Mouse (Mus musculus) MEL (cell line): ENCODE data around the gene Itpr1. TPM values are rescaled to one million over a fixed set of nuclear protein-coding genes. Genes with fewer than 3 reads are reported as not detected.

Experiments
- DNase-seq: peaks from one replicate; pipeline ENCODE4 v3.0.0; 2011; ENCODE audit warnings: low read depth, low spot score
- H3K27ac ChIP-seq: 2 replicates; pipeline ENCODE4 v1.5.1; 2012; ENCODE audit warnings: low read depth, mild to moderate bottlenecking, control low read depth, low read length, moderate library complexity; ENCODE audit not compliant: control insufficient read depth
- H3K27me3 ChIP-seq, 2 experiments: fragments of 150-350 bp in 1 of 2; sonication (generic) in 1 of 2; 2 replicates each; pipeline ENCODE4 v1.6.1; 2012; ENCODE audit warnings: low read length in 2 of 2, mild to moderate bottlenecking in 2 of 2, improper control_type of control experiment in 1 of 2, moderate library complexity in 1 of 2; ENCODE audit not compliant: insufficient read depth in 2 of 2, control insufficient read depth in 1 of 2
- H3K36me3 ChIP-seq, 2 experiments: 2 replicates each; pipeline ENCODE4 v1.6.1; 2012 to 2014; ENCODE audit warnings: low read length in 2 of 2, improper control_type of control experiment in 1 of 2, inconsistent platforms in 1 of 2, mild to moderate bottlenecking in 1 of 2; ENCODE audit not compliant: insufficient read depth in 2 of 2, control insufficient read depth in 1 of 2
- H3K4me1 ChIP-seq, 2 experiments: fragments of 150-350 bp in 1 of 2; sonication (generic) in 1 of 2; 2 replicates each; pipeline ENCODE4 v1.6.1; 2012; ENCODE audit warnings: low read length in 2 of 2, improper control_type of control experiment in 1 of 2, mild to moderate bottlenecking in 1 of 2; ENCODE audit not compliant: insufficient read depth in 2 of 2, control insufficient read depth in 1 of 2
- H3K4me3 ChIP-seq, 2 experiments: fragments of 150-350 bp in 1 of 2; sonication (generic) in 1 of 2; 2 replicates each; pipeline ENCODE4 v1.5.1; 2012; ENCODE audit warnings: low read depth in 2 of 2, low read length in 2 of 2, mild to moderate bottlenecking in 2 of 2, moderate library complexity in 2 of 2, control low read depth in 1 of 2, improper control_type of control experiment in 1 of 2; ENCODE audit not compliant: control insufficient read depth in 1 of 2, insufficient read depth in 1 of 2
- H3K79me2 ChIP-seq: 2 replicates; pipeline ENCODE4 v1.6.1; 2012; ENCODE audit warnings: mild to moderate bottlenecking, low read length, moderate library complexity; ENCODE audit not compliant: control insufficient read depth, poor library complexity, insufficient read depth
- H3K9ac ChIP-seq: 2 replicates; pipeline ENCODE4 v1.6.1; 2012; ENCODE audit warnings: low read depth, mild to moderate bottlenecking, control low read depth, low read length, moderate library complexity; ENCODE audit not compliant: control insufficient read depth, poor library complexity, severe bottlenecking
- H3K9me3 ChIP-seq: fragments of 150-350 bp; sonication (generic); replicated peaks from 2 replicates; pipeline ENCODE4 v1.6.1; 2012; ENCODE audit warnings: mild to moderate bottlenecking, low read length, improper control_type of control experiment, moderate library complexity; ENCODE audit not compliant: insufficient read depth
- CHD1 ChIP-seq: IDR thresholded peaks from 2 replicates; pipeline ENCODE4 v1.6.1; 2012; ENCODE audit warnings: low read depth, mild to moderate bottlenecking, inconsistent platforms, low read length, improper control_type of control experiment
- CHD2 ChIP-seq: IDR thresholded peaks from 2 replicates; pipeline ENCODE4 v1.6.1; 2011; ENCODE audit warnings: low read length, improper control_type of control experiment
- CTCF ChIP-seq, 3 experiments: IDR thresholded peaks in 2 of 3; conservative IDR thresholded peaks in 1 of 3; 2 replicates each; pipeline ENCODE4 v1.5.1; 2011 to 2012; ENCODE audit warnings: low read length in 3 of 3, low read depth in 2 of 3, mild to moderate bottlenecking in 2 of 3, improper control_type of control experiment in 1 of 3, inconsistent platforms in 1 of 3, mixed read lengths in 1 of 3, moderate library complexity in 1 of 3; ENCODE audit not compliant: control insufficient read depth in 1 of 3, insufficient read depth in 1 of 3, poor library complexity in 1 of 3, severe bottlenecking in 1 of 3
- E2F4 ChIP-seq: IDR thresholded peaks from 2 replicates; pipeline ENCODE4 v1.6.1; 2011; ENCODE audit warnings: low read depth, low read length, improper control_type of control experiment, borderline replicate concordance
- ELF1 ChIP-seq: IDR thresholded peaks from 2 replicates; pipeline ENCODE4 v1.6.1; 2014; ENCODE audit warnings: low read depth, mild to moderate bottlenecking, inconsistent platforms, low read length, improper control_type of control experiment, moderate library complexity
- EP300 ChIP-seq, 2 experiments: IDR thresholded peaks; 2 replicates each; pipeline ENCODE4 v1.6.1; 2011; ENCODE audit warnings: improper control_type of control experiment in 2 of 2, low read length in 2 of 2, low read depth in 1 of 2, mild to moderate bottlenecking in 1 of 2
- ETS1 ChIP-seq: IDR thresholded peaks from 2 replicates; pipeline ENCODE4 v1.6.1; 2012; ENCODE audit warnings: low read depth, mild to moderate bottlenecking, inconsistent platforms, low read length, improper control_type of control experiment, moderate library complexity
- GABPA ChIP-seq: IDR thresholded peaks from 2 replicates; pipeline ENCODE4 v1.6.1; 2012; ENCODE audit warnings: low read depth, mild to moderate bottlenecking, inconsistent platforms, low read length, improper control_type of control experiment, moderate library complexity
- GATA1 ChIP-seq: IDR thresholded peaks from 2 replicates; pipeline ENCODE4 v1.6.1; 2011; ENCODE audit warnings: low read depth, low read length, improper control_type of control experiment
- KAT2A ChIP-seq: conservative IDR thresholded peaks from 2 replicates; pipeline ENCODE4 v1.6.1; 2012; ENCODE audit warnings: low read depth, low read length, improper control_type of control experiment, inconsistent platforms
- MAZ ChIP-seq: IDR thresholded peaks from 2 replicates; pipeline ENCODE4 v1.6.1; 2012; ENCODE audit warnings: low read depth, mild to moderate bottlenecking, inconsistent platforms, low read length, improper control_type of control experiment
- MEF2A ChIP-seq: IDR thresholded peaks from 2 replicates; pipeline ENCODE4 v1.6.1; 2014; ENCODE audit warnings: low read depth, mild to moderate bottlenecking, inconsistent platforms, low read length, improper control_type of control experiment; ENCODE audit not compliant: poor library complexity, insufficient replicate concordance, severe bottlenecking; ENCODE audit errors: extremely low read depth
- MXI1 ChIP-seq: IDR thresholded peaks from 2 replicates; pipeline ENCODE4 v1.6.1; 2011; ENCODE audit warnings: mild to moderate bottlenecking, low read depth, low read length, improper control_type of control experiment
- MYB ChIP-seq: IDR thresholded peaks from 2 replicates; pipeline ENCODE4 v1.6.1; 2011; ENCODE audit warnings: mild to moderate bottlenecking, low read depth, low read length, improper control_type of control experiment
- MYC ChIP-seq: IDR thresholded peaks from 2 replicates; pipeline ENCODE4 v1.6.1; 2011; ENCODE audit warnings: low read depth, mild to moderate bottlenecking, low read length, improper control_type of control experiment, moderate library complexity
- NELFE ChIP-seq: IDR thresholded peaks from 2 replicates; pipeline ENCODE4 v1.6.1; 2011; ENCODE audit warnings: low read depth, low read length, improper control_type of control experiment
- NRF1 ChIP-seq: IDR thresholded peaks from 2 replicates; pipeline ENCODE4 v1.6.1; 2014; ENCODE audit warnings: low read depth, mild to moderate bottlenecking, inconsistent platforms, low read length, improper control_type of control experiment, moderate library complexity; ENCODE audit not compliant: poor library complexity, insufficient read depth, severe bottlenecking
- POLR2A ChIP-seq, 2 experiments: IDR thresholded peaks; 2 replicates each; pipeline ENCODE4 v1.6.1; 2011 to 2012; ENCODE audit warnings: low read length in 2 of 2, mild to moderate bottlenecking in 2 of 2, control low read depth in 1 of 2, improper control_type of control experiment in 1 of 2, low read depth in 1 of 2, moderate library complexity in 1 of 2; ENCODE audit not compliant: control insufficient read depth in 1 of 2, insufficient read depth in 1 of 2, poor library complexity in 1 of 2
- POLR2AphosphoS2 ChIP-seq: IDR thresholded peaks from 2 replicates; pipeline ENCODE4 v1.6.1; 2011; ENCODE audit warnings: low read length, improper control_type of control experiment
- POLR2AphosphoS5 ChIP-seq: IDR thresholded peaks from 2 replicates; pipeline ENCODE4 v1.6.1; 2012; ENCODE audit warnings: low read depth, borderline replicate concordance, mild to moderate bottlenecking, inconsistent platforms, low read length, moderate library complexity, mixed read lengths
- RAD21 ChIP-seq: IDR thresholded peaks from 2 replicates; pipeline ENCODE4 v1.6.1; 2011; ENCODE audit warnings: mild to moderate bottlenecking, low read depth, low read length, improper control_type of control experiment
- RCOR1 ChIP-seq: IDR thresholded peaks from 2 replicates; pipeline ENCODE4 v1.6.1; 2012; ENCODE audit warnings: low read depth, mild to moderate bottlenecking, inconsistent platforms, low read length, improper control_type of control experiment
- SIN3A ChIP-seq: IDR thresholded peaks from 2 replicates; pipeline ENCODE4 v1.6.1; 2012; ENCODE audit warnings: low read length, improper control_type of control experiment, inconsistent platforms
- SMC3 ChIP-seq: IDR thresholded peaks from 2 replicates; pipeline ENCODE4 v1.6.1; 2011; ENCODE audit warnings: low read depth, low read length, improper control_type of control experiment
- TBP ChIP-seq: IDR thresholded peaks from 2 replicates; pipeline ENCODE4 v1.8.0; 2011; ENCODE audit warnings: low read depth, low read length, improper control_type of control experiment
- UBTF ChIP-seq: IDR thresholded peaks from 2 replicates; pipeline ENCODE4 v1.6.1; 2012; ENCODE audit warnings: low read depth, mild to moderate bottlenecking, inconsistent platforms, low read length, improper control_type of control experiment, moderate library complexity, borderline replicate concordance; ENCODE audit not compliant: insufficient read depth
- USF2 ChIP-seq, 2 experiments: IDR thresholded peaks; 2 replicates each; pipeline ENCODE4 v1.6.1; 2011 to 2012; ENCODE audit warnings: improper control_type of control experiment in 2 of 2, low read length in 2 of 2, borderline replicate concordance in 1 of 2, inconsistent platforms in 1 of 2, low read depth in 1 of 2, mild to moderate bottlenecking in 1 of 2; ENCODE audit not compliant: insufficient read depth in 1 of 2
- ZC3H11A ChIP-seq: IDR thresholded peaks from 2 replicates; pipeline ENCODE4 v1.6.1; 2012; ENCODE audit warnings: low read depth, mild to moderate bottlenecking, inconsistent platforms, low read length, improper control_type of control experiment
- ZKSCAN1 ChIP-seq: IDR thresholded peaks from 2 replicates; pipeline ENCODE4 v1.6.1; 2012; ENCODE audit warnings: low read depth, mild to moderate bottlenecking, inconsistent platforms, low read length, improper control_type of control experiment, moderate library complexity
- ZMIZ1 ChIP-seq: IDR thresholded peaks from 2 replicates; pipeline ENCODE4 v1.6.1; 2012; ENCODE audit warnings: low read depth, mild to moderate bottlenecking, inconsistent platforms, low read length, improper control_type of control experiment, moderate library complexity
- ZNF384 ChIP-seq: IDR thresholded peaks from 2 replicates; pipeline ENCODE4 v1.6.1; 2012; ENCODE audit warnings: low read depth, mild to moderate bottlenecking, inconsistent platforms, low read length, improper control_type of control experiment
- polyA plus RNA-seq, 2 experiments: library from polyadenylated mRNA; stranded (reverse) in 1 of 2; unstranded in 1 of 2; fragments of >175 nt in 1 of 2; fragments of >200 nt in 1 of 2; gene quantifications; 2 replicates each; pipeline versions ENCODE4 v1.2.1 to v1.2.4; 2012; ENCODE audit warnings: low replicate concordance in 2 of 2, low read depth in 1 of 2; ENCODE audit not compliant: insufficient read length in 2 of 2, insufficient read depth in 1 of 2, missing spikeins in 1 of 2
- total RNA-seq: library from RNA; depleted of rRNA; stranded (reverse); fragments of 300-350 nt; gene quantifications from 2 replicates; pipeline ENCODE4 v1.2.3, GENCODE M21; 2012

The Itpr1 gene
- total and polyA plus RNA-seq, 3 experiments, result 15.6 to 19.0 TPM; not detected in 1

DNA sequence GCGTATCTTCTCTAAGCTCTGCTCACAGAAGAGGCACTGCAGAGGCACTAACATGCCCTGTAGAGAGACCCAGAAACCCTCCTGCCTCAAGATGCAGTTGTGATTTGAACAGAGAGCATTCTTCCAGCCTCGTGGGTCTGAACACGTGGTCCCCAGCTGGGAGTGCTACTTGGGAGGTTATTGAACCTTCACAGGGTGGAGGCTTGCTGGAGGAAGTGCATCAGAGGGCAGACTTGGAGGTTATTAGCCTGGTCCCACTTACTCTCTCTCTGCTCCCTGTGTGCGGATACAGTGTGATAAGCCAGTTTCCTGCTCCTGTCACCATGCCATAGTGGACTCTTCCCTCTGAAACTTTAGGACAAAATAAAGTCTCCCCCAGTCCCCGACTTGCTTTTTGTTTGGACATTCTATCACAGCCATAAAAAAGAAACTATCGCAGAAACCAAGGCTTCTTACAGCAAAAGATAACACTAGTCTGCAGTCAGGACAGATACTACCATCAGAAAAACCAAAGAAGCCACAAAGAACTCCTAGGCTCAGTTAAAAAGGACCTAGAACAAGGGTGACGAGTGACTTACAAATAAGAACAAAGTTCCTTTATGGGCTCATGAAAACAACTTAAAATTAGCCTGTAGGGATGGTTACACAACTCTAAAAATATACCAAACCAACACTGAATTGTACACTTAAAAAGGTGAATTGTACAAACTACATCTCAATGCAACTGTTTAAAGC lies 44.8 kb upstream of the Itpr1 start:
- Histone ChIP-seq H3K9ac (no peak overlapping the region), H3K36me3 (peaks cover 0 to 38% of the 10 kb centered on the region in 2 experiments; a peak in 2 of 4 replicates)

DNA sequence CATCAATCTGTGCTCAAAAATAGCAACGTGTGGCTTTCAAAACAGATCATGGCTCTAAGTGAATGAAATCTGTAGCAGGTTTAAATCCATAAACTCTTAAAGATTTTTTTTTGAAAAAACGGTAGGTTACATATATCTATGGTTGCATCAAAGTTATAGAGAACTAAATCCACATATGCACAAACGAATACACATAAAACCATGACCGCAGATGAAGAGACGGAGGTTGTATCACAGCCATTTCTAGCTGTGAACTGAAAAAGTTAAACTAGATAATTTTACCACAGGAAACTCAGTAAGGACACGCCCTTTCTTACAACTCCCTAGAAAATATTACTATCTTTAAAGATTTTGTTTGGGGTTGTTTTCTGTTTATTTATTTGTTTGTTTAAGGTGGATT lies 44.2 kb upstream of the Itpr1 start:
- peak; percentile 77 for DNase-seq
- H3K9me3 ChIP-seq, result no peaks in the 10 kb centered on the region
- peak overlapping the region; percentile 33; the same call in 1 of the 2 replicates for H3K27ac ChIP-seq
- H3K4me1 ChIP-seq, result peaks cover 4 to 34% of the 10 kb centered on the region in 2 experiments; a peak in 3 of 4 replicates
- H3K36me3 ChIP-seq, result peaks cover 0 to 39% of the 10 kb centered on the region in 2 experiments; a peak in 2 of 4 replicates
- H3K9ac ChIP-seq, result no peak overlapping the region
- no peak overlapping the region for H3K4me3 ChIP-seq
- H3K27me3 ChIP-seq, result no peaks in the 10 kb centered on the region
- H3K79me2 ChIP-seq, result no peaks in the 10 kb centered on the region
- no peak for TF ChIP-seq ZMIZ1
- no peak for TF ChIP-seq GABPA
- peak; percentile 64; the same call in 1 of the 2 replicates for TF ChIP-seq ETS1
- TF ChIP-seq MEF2A, result no peak
- TF ChIP-seq NRF1, result no peak
- peak; percentile 66 for TF ChIP-seq GATA1
- peak; percentile 70 to 86 for TF ChIP-seq EP300 (IDR thresholded peaks at IDR 0.05; ENCODE audit: low read depth in 1 of 2, low read length in 2 of 2)
- no peak for TF ChIP-seq ZKSCAN1
- TF ChIP-seq RAD21, result no peak
- no peak for TF ChIP-seq MYC
- 0 out of 2 replicates have a peak, but pooled peaks have one; percentile 35 for TF ChIP-seq SIN3A
- TF ChIP-seq ZC3H11A, result no peak
- TF ChIP-seq KAT2A, result no peak
- TF ChIP-seq RCOR1, result peak; percentile 99
- TF ChIP-seq POLR2AphosphoS2, result no peak
- TF ChIP-seq USF2 (IDR thresholded peaks at IDR 0.05; ENCODE audit: borderline replicate concordance in 1 of 2, insufficient read depth in 1 of 2, low read depth in 1 of 2, low read length in 2 of 2), result no peak
- TF ChIP-seq MXI1, result peak; percentile 45; the same call in 1 of the 2 replicates
- TF ChIP-seq CHD2, result no peak
- no peak for TF ChIP-seq SMC3
- no peak for TF ChIP-seq CHD1
- TF ChIP-seq UBTF, result no peak

More for the DNA sequence above, 44.8 kb upstream of the Itpr1 start:
- peak overlapping the region; percentile 33; the same call in 1 of the 2 replicates for H3K27ac ChIP-seq
- H3K4me1 ChIP-seq, result peaks cover 8 to 37% of the 10 kb centered on the region in 2 experiments
- no peaks in the 10 kb centered on the region for H3K79me2 ChIP-seq
- no peak for DNase-seq
- H3K9me3 ChIP-seq, result no peaks in the 10 kb centered on the region
- H3K27me3 ChIP-seq, result no peaks in the 10 kb centered on the region
- H3K4me3 ChIP-seq, result peak overlapping the region in 1 of 2 experiments; percentile 2; a peak in 1 of 4 replicates
- no peak for TF ChIP-seq MYB
- TF ChIP-seq SIN3A, result no peak
- no peak for TF ChIP-seq ZC3H11A
- TF ChIP-seq ELF1, result no peak
- TF ChIP-seq POLR2AphosphoS2, result no peak
- no peak for TF ChIP-seq CTCF (IDR thresholded peaks at IDR 0.05 in 2 of 3, conservative IDR thresholded peaks at IDR 0.05 in 1 of 3; ENCODE audit: control insufficient read depth in 1 of 3, insufficient read depth in 1 of 3, low read depth in 2 of 3, low read length in 3 of 3, poor library complexity in 1 of 3, severe bottlenecking in 1 of 3)
- TF ChIP-seq POLR2A (IDR thresholded peaks at IDR 0.05; ENCODE audit: control insufficient read depth in 1 of 2, insufficient read depth in 1 of 2, low read depth in 1 of 2, low read length in 2 of 2, poor library complexity in 1 of 2), result no peak
- TF ChIP-seq ZNF384, result no peak
- TF ChIP-seq ZMIZ1, result no peak
- TF ChIP-seq RAD21, result no peak
- TF ChIP-seq MAZ, result no peak
- no peak for TF ChIP-seq ZKSCAN1
- no peak for TF ChIP-seq ETS1
- TF ChIP-seq USF2 (IDR thresholded peaks at IDR 0.05; ENCODE audit: borderline replicate concordance in 1 of 2, insufficient read depth in 1 of 2, low read depth in 1 of 2, low read length in 2 of 2), result no peak
- TF ChIP-seq E2F4, result no peak
- no peak for TF ChIP-seq EP300 (IDR thresholded peaks at IDR 0.05; ENCODE audit: low read depth in 1 of 2, low read length in 2 of 2)
- no peak for TF ChIP-seq CHD2
- no peak for TF ChIP-seq TBP
- no peak for TF ChIP-seq POLR2AphosphoS5
- TF ChIP-seq NELFE, result no peak
- TF ChIP-seq, all 39 proteins: peak for 0
